Mouse (Mus musculus) effector memory CD4-positive, alpha-beta T cell, adult 5 months (primary cell): Measurements from ENCODE around the gene Tbx10. TPM values are rescaled to one million over a fixed set of nuclear protein-coding genes. Genes with fewer than 3 reads are reported as not detected.

Experiments used
- polyA plus RNA-seq: library from polyadenylated mRNA; unstranded; fragments of 100-300 nt; shearing (Covaris generic); gene quantifications from one replicate; pipeline ENCODE4 v1.2.1, GENCODE M21; 2017

The Tbx10 gene
- not detected for polyA plus RNA-seq

GRCm38 (mm10) chr19:3992416-3992815 lies at the start of gene Tbx10:
Gene Tbx10, plus strand, starts transcription at chr19:3992752.

GRCm38 (mm10) chr19:3958470-3958869 lies 34.1 kb upstream of the Tbx10 start, which contains the start of gene Aldh3b3:
Gene Aldh3b3, plus strand, starts transcription at chr19:3958645.

GRCm38 (mm10) chr19:3972229-3972628 lies 20.3 kb upstream of the Tbx10 start, which contains the start of gene Aldh3b2:
Gene Aldh3b2, plus strand, starts transcription at chr19:3972328.

GRCm38 (mm10) chr19:3986334-3986733 lies 6.2 kb upstream of the Tbx10 start, which contains the start of gene Acy3:
Gene Acy3, plus strand, starts transcription at chr19:3986570.

GRCm38 (mm10) chr19:4000119-4000900 lies 7.8 kb downstream of the Tbx10 start, which contains the start of the genes Nudt8 and Gm49405:
Gene Nudt8, plus strand, starts transcription at chr19:4000580.
Gene Gm49405, plus strand, starts transcription at chr19:4000626.

GRCm38 (mm10) chr19:4003112-4003511 lies 10.6 kb downstream of the Tbx10 start, which contains the start of gene Doc2g:
Gene Doc2g, plus strand, starts transcription at chr19:4003313.

GRCm38 (mm10) chr19:4012432-4013022 lies 20.0 kb downstream of the Tbx10 start, which contains the start of gene Ndufv1:
Gene Ndufv1, minus strand, starts transcription at chr19:4012806.

GRCm38 (mm10) chr19:4037788-4038232 lies 45.3 kb downstream of the Tbx10 start, which contains the start of gene Gstp1:
Gene Gstp1, minus strand, starts transcription at chr19:4037985.

GRCm38 (mm10) chr19:4045966-4046865 lies 53.7 kb downstream of the Tbx10 start, which contains the start of gene Gstp2:
Gene Gstp2, minus strand, starts transcription at chr19:4046023.

Other genes with a start within 250 kb of the Tbx10 start
- 101 TPM for gene Kmt5b, start 225.3 kb upstream of the Tbx10 start, polyA plus RNA-seq
- 38.9 TPM for gene Chka, start 141.0 kb upstream of the Tbx10 start, polyA plus RNA-seq
- gene Tcirg1, start 85.6 kb upstream of the Tbx10 start, polyA plus RNA-seq = 67.3 TPM
- gene Ndufs8, start 80.0 kb upstream of the Tbx10 start, polyA plus RNA-seq = 102 TPM
- gene Aldh3b1, start 62.9 kb upstream of the Tbx10 start, polyA plus RNA-seq = not detected
- gene Unc93b1, start 57.6 kb upstream of the Tbx10 start, polyA plus RNA-seq = 29.4 TPM
- not detected for gene Aldh3b3, start 34.1 kb upstream of the Tbx10 start, polyA plus RNA-seq
- not detected for gene Aldh3b2, start 20.4 kb upstream of the Tbx10 start, polyA plus RNA-seq
- gene Acy3, start 6.2 kb upstream of the Tbx10 start, polyA plus RNA-seq = not detected
- 10.5 TPM for gene Nudt8, start 7.8 kb downstream of the Tbx10 start, polyA plus RNA-seq
- gene Gm49405, start 7.9 kb downstream of the Tbx10 start, polyA plus RNA-seq = 1.0 TPM
- 2.4 TPM for gene Doc2g, start 10.6 kb downstream of the Tbx10 start, polyA plus RNA-seq
- 104 TPM for gene Ndufv1, start 20.1 kb downstream of the Tbx10 start, polyA plus RNA-seq
- gene Gstp1, start 45.2 kb downstream of the Tbx10 start, polyA plus RNA-seq = 355 TPM
- 3.3 TPM for gene Gstp2, start 53.3 kb downstream of the Tbx10 start, polyA plus RNA-seq
- 56.1 TPM for gene Gstp3, start 66.8 kb downstream of the Tbx10 start, polyA plus RNA-seq
- not detected for gene Cabp2, start 88.8 kb downstream of the Tbx10 start, polyA plus RNA-seq
- gene Cdk2ap2, start 104.4 kb downstream of the Tbx10 start, polyA plus RNA-seq = 441 TPM
- gene Pitpnm1, start 107.2 kb downstream of the Tbx10 start, polyA plus RNA-seq = 253 TPM
- gene Aip, start 133.1 kb downstream of the Tbx10 start, polyA plus RNA-seq = 150 TPM
- not detected for gene Gpr152, start 147.0 kb downstream of the Tbx10 start, polyA plus RNA-seq
- gene Cabp4, start 151.3 kb downstream of the Tbx10 start, polyA plus RNA-seq = not detected
- 192 TPM for gene Coro1b, start 155.9 kb downstream of the Tbx10 start, polyA plus RNA-seq
- gene Ptprcap, start 160.9 kb downstream of the Tbx10 start, polyA plus RNA-seq = 341 TPM
- gene Rps6kb2, start 170.6 kb downstream of the Tbx10 start, polyA plus RNA-seq = 46.8 TPM
- gene Carns1, start 182.7 kb downstream of the Tbx10 start, polyA plus RNA-seq = 15.2 TPM
- 376 TPM for gene Tbc1d10c, start 198.5 kb downstream of the Tbx10 start, polyA plus RNA-seq
- 688 TPM for gene Ppp1ca, start 199.3 kb downstream of the Tbx10 start, polyA plus RNA-seq
- gene Rad9a, start 208.9 kb downstream of the Tbx10 start, polyA plus RNA-seq = 27.5 TPM
- gene Clcf1, start 221.5 kb downstream of the Tbx10 start, polyA plus RNA-seq = 36.7 TPM
- not detected for gene AC109138.7, start 221.6 kb downstream of the Tbx10 start, polyA plus RNA-seq
- 62.7 TPM for gene Pold4, start 239.1 kb downstream of the Tbx10 start, polyA plus RNA-seq